Mouse (Mus musculus): Measurements from ENCODE around the gene Olfml3. TPM values are rescaled to one million over a fixed set of nuclear protein-coding genes. Genes with fewer than 3 reads are reported as not detected.

Gene Olfml3
- total RNA-seq, 2 experiments from 2014 or later, result 5.2 TPM

DNA sequence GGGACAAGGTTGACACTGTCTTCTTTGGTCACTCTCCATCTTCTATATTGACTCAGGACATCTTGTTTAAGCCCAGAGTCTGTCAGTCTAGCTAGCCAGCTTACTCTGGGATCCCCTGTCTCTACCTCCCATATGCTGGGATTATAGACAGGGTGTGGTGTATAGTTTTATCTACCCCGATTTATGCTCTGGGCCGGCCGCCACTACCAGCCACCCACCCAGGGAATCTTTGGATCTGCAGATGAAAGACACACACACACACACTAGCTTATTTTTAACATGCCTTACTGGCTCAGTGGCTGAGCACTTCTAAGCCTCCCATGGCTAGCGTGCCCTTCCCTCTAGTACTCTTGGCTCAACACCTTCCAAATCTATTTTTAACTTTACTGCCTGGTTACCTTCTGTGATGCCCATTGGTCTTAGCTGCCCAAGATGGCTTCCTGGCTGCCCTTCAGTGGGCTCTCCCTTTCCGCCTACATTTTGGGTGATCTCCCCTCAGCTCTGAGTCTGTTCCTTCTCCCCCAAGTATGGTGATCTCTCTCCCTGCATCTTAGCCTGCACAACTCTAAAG lies 28.2 kb downstream of the Olfml3 start:
- no peak for DNase-seq

DNA sequence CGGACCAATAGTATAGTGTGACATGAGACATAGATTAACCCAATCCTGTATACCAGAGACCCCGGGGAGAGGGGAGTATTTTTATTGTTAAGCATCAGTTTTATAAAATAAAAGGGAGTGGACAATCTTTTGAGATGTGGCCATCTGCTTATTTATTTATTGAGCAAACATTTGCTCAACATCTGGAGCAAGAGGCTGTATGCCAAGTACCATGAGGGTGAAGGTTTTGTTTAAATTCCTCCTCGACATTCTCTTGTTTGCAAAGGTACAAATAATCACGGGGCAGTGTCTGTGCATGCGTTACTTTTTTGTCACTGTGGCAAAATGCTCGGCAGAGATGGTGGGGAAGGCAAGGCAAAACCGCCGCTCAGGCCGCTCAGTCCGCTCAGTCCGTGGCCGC lies 32.4 kb downstream of the Olfml3 start:
- no peak for DNase-seq

DNA sequence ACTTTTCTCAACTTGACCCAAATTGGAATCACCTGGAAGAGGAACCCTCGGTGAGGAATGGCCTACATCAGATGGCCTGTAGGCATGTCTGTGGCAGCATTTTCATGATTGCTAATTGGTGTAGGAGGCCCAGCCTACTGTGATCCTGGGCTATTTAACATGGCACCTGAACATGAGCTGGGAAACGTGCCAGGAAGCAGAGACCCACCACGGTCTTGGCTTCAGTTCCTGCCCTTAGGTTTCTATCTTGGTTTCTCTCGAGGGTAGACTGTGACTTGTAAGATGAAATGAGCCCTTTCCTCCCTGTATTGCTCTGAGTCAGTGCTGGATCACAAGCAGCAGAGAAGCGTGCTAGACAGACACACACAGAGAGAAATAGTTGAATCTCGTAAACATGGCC lies 33.1 kb downstream of the Olfml3 start:
- no peak for DNase-seq

DNA sequence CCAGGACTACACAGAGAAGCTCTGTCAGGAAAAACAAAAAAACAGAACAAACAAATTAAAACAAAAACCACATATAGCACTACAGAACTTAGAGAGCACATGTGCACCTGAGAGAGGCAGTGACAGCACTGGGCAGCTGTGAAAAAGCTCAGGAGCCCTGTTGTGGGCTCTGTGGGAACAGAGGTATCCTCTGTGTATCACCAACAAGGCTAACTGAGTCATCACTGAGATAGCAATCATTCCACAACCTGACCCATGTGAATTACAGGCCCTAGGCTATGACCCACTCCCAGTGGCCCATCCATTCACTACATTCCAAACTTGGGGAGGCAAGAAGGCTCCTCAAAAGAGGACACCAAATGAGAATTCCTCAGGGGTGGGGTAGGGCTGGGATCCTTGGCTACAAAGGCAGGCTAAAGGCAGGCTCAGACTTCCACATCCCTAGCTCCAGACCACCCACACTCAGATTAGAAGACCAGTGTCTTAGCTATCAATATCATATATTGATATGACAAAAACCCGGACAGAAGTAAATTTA lies 41.3 kb downstream of the Olfml3 start:
- no peak for DNase-seq

DNA sequence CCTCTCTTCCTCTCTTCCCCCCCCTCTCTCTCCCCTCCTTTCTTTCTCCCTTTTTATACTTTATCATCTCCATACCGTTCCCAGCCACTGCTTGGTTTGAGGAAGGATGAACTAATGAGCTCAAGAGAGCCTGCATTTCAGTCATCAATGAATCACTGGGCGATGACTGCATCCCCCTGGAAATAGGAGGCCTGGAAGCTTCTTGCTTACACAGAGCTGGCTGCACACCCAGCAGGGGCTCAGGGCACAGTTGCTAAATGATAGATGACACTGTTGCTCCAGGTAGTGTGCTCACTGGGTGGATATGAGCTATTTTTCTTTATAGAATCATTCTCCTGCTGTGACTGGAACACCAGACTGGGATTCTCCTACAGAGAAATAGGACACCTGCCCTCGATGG lies 42.2 kb downstream of the Olfml3 start:
- no peak for DNase-seq

DNA sequence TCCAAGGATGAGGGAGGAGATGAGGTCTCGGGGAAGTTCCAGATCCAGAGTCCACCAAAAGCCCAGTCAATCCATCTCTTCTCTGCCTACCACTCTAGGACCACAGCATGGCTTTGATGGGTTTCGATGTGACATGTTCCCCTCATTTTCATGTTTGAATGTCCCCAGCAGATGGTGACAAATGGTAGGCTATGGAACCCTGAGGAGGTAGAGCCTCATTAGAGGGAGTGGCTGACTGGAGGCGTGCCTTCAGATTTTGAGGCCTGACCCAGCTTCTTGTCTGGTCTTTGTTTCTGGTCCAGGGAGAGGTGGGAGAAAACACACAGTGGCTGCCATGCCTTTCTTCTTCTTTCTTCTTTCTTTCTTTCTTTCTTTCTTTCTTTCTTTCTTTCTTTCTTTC lies 47.3 kb downstream of the Olfml3 start:
- no peak for DNase-seq

DNA sequence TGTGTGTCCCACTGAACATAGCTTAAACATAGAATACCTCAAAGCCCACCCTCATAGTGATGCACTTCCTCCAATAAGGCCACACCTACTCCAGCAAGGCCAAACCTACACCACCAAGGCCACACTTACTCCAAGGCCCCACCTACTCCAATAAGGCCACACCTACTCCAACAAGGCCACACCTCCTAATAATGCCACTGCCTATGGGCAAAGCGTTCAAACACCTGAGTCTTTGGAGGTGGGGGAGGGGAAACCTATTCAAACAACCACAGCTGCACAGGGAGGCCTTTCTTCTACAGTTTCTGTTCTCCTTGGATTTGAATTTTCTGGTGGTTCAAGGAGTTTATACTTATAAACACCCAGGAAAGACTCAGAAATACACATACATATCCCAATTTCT lies 48.8 kb downstream of the Olfml3 start:
- no peak for DNase-seq

DNA sequence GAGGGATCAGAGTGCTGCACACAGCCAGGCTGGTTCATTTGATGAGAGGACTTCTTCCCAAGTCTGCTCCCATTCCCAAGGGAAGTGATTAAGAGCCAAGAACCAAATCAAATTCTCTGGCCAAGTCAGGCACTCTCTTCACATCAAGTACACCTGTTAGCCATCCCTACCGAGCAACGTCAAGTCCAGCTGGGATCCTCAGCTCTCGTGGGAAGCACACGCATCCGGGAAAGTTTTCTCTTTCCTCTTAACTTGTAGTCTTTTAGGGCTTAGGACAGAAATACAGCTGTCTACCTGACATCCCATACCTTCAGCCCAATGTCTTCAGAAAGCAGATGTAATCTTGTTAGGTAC lies 53.9 kb downstream of the Olfml3 start:
- no peak for DNase-seq

DNA sequence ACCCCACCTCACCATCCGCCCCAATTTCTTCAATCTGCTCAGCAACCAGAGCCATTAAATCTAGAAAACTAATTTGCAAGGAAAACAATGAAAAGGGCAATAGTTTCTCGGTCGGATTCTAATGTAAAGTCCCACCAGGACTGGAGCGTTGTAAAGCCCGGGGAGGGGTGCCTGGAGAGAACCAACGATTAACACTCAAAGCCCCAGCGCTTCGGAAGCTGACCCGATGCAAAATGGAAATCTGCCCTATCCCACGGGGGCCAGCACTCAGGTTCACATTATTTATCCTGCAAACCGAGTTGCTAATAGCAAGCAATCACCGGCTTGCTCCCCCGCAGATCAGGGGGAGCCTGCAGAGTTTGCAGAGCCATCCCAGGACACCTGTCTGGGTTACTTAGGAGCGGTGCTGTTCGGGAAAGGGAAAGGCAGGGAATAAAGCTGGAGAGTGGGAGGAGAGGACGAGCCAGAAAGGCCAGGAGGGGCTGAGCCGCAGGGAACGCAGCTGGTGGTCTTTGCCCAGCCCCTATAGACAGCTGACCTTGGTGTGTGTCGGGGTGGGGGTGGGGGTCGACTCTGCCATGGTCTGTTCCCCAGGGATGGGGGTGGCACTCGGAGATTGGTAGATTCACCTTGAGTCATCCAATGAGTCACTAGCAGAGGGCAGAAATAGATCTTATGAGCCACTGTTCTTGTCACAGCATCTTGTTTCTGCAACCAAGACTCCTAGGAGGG lies 54.4 kb downstream of the Olfml3 start:
- DNase-seq, result no peak

DNA sequence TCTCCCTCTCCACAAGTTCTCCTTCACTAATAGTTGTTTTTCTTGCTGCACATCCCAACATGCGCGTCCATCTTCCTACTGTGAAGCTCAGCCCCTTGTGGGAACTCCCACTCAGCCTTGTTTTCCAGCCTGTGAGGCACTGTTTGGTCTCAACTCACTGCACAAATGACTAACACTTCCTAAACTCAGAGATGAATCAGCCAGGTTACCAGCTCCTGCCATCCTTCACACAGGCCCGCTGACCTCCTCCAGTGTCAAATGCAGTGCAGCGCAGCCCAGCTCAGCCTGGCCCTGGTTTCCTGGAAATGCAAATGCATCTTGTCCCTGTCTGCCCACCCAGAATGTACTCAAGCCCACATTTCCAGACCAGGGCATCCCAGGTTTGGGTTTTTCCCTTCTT lies 55.3 kb downstream of the Olfml3 start:
- DNase-seq, result no peak

DNA sequence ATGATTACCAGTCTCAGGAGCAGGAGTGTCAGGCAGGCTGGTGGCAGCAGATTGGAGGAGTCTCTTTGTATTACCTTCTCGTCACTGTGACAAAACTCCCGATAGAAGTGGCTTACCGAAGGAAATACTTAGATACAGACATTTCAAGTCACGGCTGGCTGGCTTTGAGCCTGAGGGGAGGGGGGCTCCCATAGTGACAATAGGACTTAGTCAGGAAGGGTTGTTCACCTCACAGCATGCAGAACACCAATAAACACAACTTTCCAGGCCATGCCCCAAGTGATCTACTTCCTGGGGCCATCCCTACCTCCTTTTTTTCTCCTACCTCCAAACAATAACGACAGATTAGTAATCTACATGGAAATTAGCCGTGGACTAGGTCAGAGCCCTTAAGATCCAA lies 59.0 kb downstream of the Olfml3 start:
- no peak for DNase-seq

DNA sequence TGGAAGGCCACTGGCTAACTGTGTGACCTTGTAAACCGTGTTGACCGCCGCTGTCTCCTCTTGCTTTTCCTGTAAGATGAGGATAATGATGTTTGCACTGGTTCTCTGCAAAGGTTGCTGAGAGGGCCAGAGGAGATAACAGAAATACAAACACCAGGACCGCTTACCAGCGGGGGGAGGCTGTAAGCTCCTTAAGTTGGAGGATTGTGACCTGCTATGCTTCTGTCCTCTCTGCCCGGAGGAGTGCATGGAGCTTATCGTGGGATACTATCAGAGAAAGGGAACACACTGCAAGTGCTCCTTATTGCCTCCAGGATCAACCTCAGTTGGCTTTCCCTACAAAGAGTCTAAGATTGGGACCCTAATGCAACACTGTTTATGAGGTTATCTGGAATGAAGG lies 65.1 kb downstream of the Olfml3 start:
- no peak for DNase-seq

Other genes with a start within 250 kb of the Olfml3 start
- gene Syt6, start 162.8 kb downstream of the Olfml3 start, total RNA-seq (2021), result not detected
- 1 to 10 TPM in 1 of 2 experiments, not detected in 1; 4.3 TPM for gene Atg4a-ps, start 91.9 kb downstream of the Olfml3 start, total RNA-seq (2021)
- not detected for gene Gm10964, start 1.4 kb upstream of the Olfml3 start, total RNA-seq (2021)
- 10 to 100 TPM; 53.5 to 56.8 TPM for gene Hipk1, start 53.6 kb upstream of the Olfml3 start, total RNA-seq (2021)
- 1 to 10 TPM; 2.8 to 5.0 TPM for gene Dclre1b, start 71.4 kb upstream of the Olfml3 start, total RNA-seq (2021)
- gene Ap4b1, start 71.5 kb upstream of the Olfml3 start, total RNA-seq (2021), result 10 to 100 TPM in 1 of 2 experiments, 1 to 10 TPM in 1; 7.0 to 11.5 TPM
- gene Gm43064, start 71.6 kb upstream of the Olfml3 start, total RNA-seq (2021), result under 1 TPM; 0.29 to 0.43 TPM
- under 1 TPM; 0.56 to 0.70 TPM for gene Bcl2l15, start 94.6 kb upstream of the Olfml3 start, total RNA-seq (2021)
- gene Ptpn22, start 121.8 kb upstream of the Olfml3 start, total RNA-seq (2021), result under 1 TPM; 0.20 to 0.80 TPM
- gene Rsbn1, start 176.1 kb upstream of the Olfml3 start, total RNA-seq (2021), result 1 to 10 TPM; 5.3 to 5.4 TPM
- 1 to 10 TPM; 4.2 to 5.8 TPM for gene Phtf1, start 230.1 kb upstream of the Olfml3 start, total RNA-seq (2021)

Measured in gastrocnemius, postnatal 25 days (tissue).